ENCODE assay signal across 11 mouse cellular contexts in genomic region chr15:97786412-97787112, GRCm38 (mm10). TPM values are rescaled to one million over a fixed set of nuclear protein-coding genes. Genes with fewer than 3 reads are reported as not detected.
DNase-seq lines count a peak whose midpoint lies in the region; ATAC-seq lines count a peak whose summit lies in the region.
"Had no signal": no experiment of that assay in that cellular context is flagged by ENCODE, and none has a peak within 500 bp of the region (broad histone marks: within the 10 kb centered on the region; RNA-seq: fewer than 3 reads in every experiment).

No protein-coding gene starts in this region.

- intact Hi-C loops in heart, postnatal 25 days (cut with DNase I), result loop anchor here (5.0 kb wide), 1 partner anchor 41 kb away; no protein-coding TSS in a partner anchor

- no peak overlapping the region for H3K9ac ChIP-seq in heart, embryonic 12.5 days
- peak overlapping the region; percentile 99 for H3K9ac ChIP-seq in liver, embryonic 12.5 days
- H3K9ac ChIP-seq: limb, embryonic 15.5 days; stomach, embryonic 15.5 days had no signal

- no peak for DNase-seq in heart, postnatal 25 days (ENCODE audit: low spot score)
- peak; percentile 77 for DNase-seq in A20 (ENCODE audit: low read depth, low spot score)
- DNase-seq in ZHBTc4 (ENCODE audit: low read depth, low spot score), result peak; percentile 37
- no peak for DNase-seq in testis, postnatal 14 days (ENCODE audit: low spot score)
- DNase-seq in thymus, postnatal 25 days, result no peak
- no peak for DNase-seq in layer of hippocampus, adult 9-11 months

- peak overlapping the region; percentile 14; the same call in 1 of the 2 replicates for H3K27ac ChIP-seq in heart, embryonic 12.5 days (ENCODE audit: poor library complexity, severe bottlenecking)
- peak overlapping the region; percentile 97 for H3K27ac ChIP-seq in liver, embryonic 12.5 days
- H3K27ac ChIP-seq: stomach, embryonic 15.5 days had no signal

- peaks cover 27% of the 10 kb centered on the region for H3K4me1 ChIP-seq in heart, embryonic 12.5 days (replicated peaks)
- H3K4me1 ChIP-seq in liver, embryonic 12.5 days, result peaks cover 70% of the 10 kb centered on the region

- no peaks in the 10 kb centered on the region for H3K27me3 ChIP-seq in heart, embryonic 12.5 days (replicated peaks)
- H3K27me3 ChIP-seq in liver, embryonic 12.5 days (replicated peaks), result peaks cover 17% of the 10 kb centered on the region
- H3K27me3 ChIP-seq: limb, embryonic 15.5 days; stomach, embryonic 15.5 days had no signal

- WGBS in heart, embryonic 12.5 days, result 63% methylated on average over 10 of the region's 10 CpGs
- WGBS in liver, embryonic 12.5 days (ENCODE audit: insufficient replicate concordance), result 20% methylated on average over 10 of the region's 10 CpGs

- no peaks in the 10 kb centered on the region for H3K9me3 ChIP-seq in heart, embryonic 12.5 days (replicated peaks)
- no peaks in the 10 kb centered on the region for H3K9me3 ChIP-seq in liver, embryonic 12.5 days (replicated peaks)
- H3K9me3 ChIP-seq: limb, embryonic 15.5 days; stomach, embryonic 15.5 days had no signal

- no peak overlapping the region for H3K4me3 ChIP-seq in heart, embryonic 12.5 days
- H3K4me3 ChIP-seq in liver, embryonic 12.5 days, result peak overlapping the region; percentile 96
- H3K4me3 ChIP-seq: limb, embryonic 15.5 days; stomach, embryonic 15.5 days had no signal

- H3K4me2 ChIP-seq in heart, embryonic 12.5 days, result 0 out of 2 replicates have a peak overlapping the region, but pooled peaks have one; percentile 93
- H3K4me2 ChIP-seq in liver, embryonic 12.5 days, result peak overlapping the region; percentile 90
- H3K4me2 ChIP-seq: limb, embryonic 15.5 days; stomach, embryonic 15.5 days had no signal

- ATAC-seq in heart, embryonic 12.5 days (ENCODE audit: insufficient number of reproducible peaks, low FRiP score), result peak; percentile 46
- ATAC-seq in liver, embryonic 12.5 days, result peak; percentile 18; the same call in 1 of the 2 replicates

- H3K36me3 ChIP-seq in heart, embryonic 12.5 days, result peaks cover 21% of the 10 kb centered on the region
- H3K36me3 ChIP-seq in liver, embryonic 12.5 days, result peaks cover 33% of the 10 kb centered on the region

RNA-seq across cellular contexts. Expression of gene Slc48a1, which starts 8.2 kb away (rescaled TPM):
- polyA plus RNA-seq in heart, embryonic 12.5 days (2016; fragmentation: Nextera tagmentation; extraction: Ambion mirVana), result 52.9 and 55.0 TPM in 2 replicates
- total RNA-seq in heart, postnatal 25 days (2021), result 10 to 100 TPM; 76.5 to 83.0 TPM
- polyA plus RNA-seq in liver, embryonic 12.5 days (2016; fragmentation: Nextera tagmentation; extraction: Ambion mirVana), result 83.8 and 88.7 TPM in 2 replicates

RNA-seq across cellular contexts. Expression of gene Rapgef3, which starts 18.8 kb away (rescaled TPM):
- 22.0 and 22.9 TPM in 2 replicates for polyA plus RNA-seq in heart, embryonic 12.5 days (2016; fragmentation: Nextera tagmentation; extraction: Ambion mirVana)
- total RNA-seq in heart, postnatal 25 days (2021), result 10 to 100 TPM; 20.7 to 26.5 TPM
- polyA plus RNA-seq in liver, embryonic 12.5 days (2016; fragmentation: Nextera tagmentation; extraction: Ambion mirVana), result 3.5 and 3.9 TPM in 2 replicates

RNA-seq across cellular contexts. Expression of gene Endou, which starts 55.4 kb away (rescaled TPM):
- polyA plus RNA-seq in heart, embryonic 12.5 days (2016; fragmentation: Nextera tagmentation; extraction: Ambion mirVana), result 0.14 and 0.15 TPM in 2 replicates
- total RNA-seq in heart, postnatal 25 days (2021), result 1 to 10 TPM; 1.4 to 1.8 TPM
- not detected in 2 replicates for polyA plus RNA-seq in liver, embryonic 12.5 days (2016; fragmentation: Nextera tagmentation; extraction: Ambion mirVana)
- polyA plus RNA-seq: embryonic facial prominence, embryonic 11.5 days had no signal

RNA-seq across cellular contexts. Expression of gene Hdac7, which starts 57.7 kb away (rescaled TPM):
- 27.4 and 27.8 TPM in 2 replicates for polyA plus RNA-seq in heart, embryonic 12.5 days (2016; fragmentation: Nextera tagmentation; extraction: Ambion mirVana)
- total RNA-seq in heart, postnatal 25 days (2021), result 10 to 100 TPM; 30.3 to 33.0 TPM
- 14.0 and 14.3 TPM in 2 replicates for polyA plus RNA-seq in liver, embryonic 12.5 days (2016; fragmentation: Nextera tagmentation; extraction: Ambion mirVana)

Comparison
In these comparisons a context has a peak if more than half of its experiments do, and no peak if none do; other contexts are left out.
1. DNase-seq: peak in A20 (single experiment) and ZHBTc4 (single experiment); none in heart, postnatal 25 days (single experiment), testis, postnatal 14 days (single experiment), thymus, postnatal 25 days (single experiment) and layer of hippocampus, adult 9-11 months (single experiment).